Mouse (Mus musculus) ES-Bruce4 (cell line): ENCODE results near the gene Ect2l.

ENCODE experiments used
- CTCF ChIP-seq: IDR thresholded peaks from one replicate; pipeline ENCODE4 v1.8.1; 2011; ENCODE audit warnings: low read depth, low read length
- POLR2A ChIP-seq: IDR thresholded peaks from one replicate; pipeline ENCODE4 v1.8.1; 2011; ENCODE audit warnings: low read length; ENCODE audit not compliant: insufficient read depth

GRCm38 (mm10) chr10:18251345-18251744 is 40.7 kb upstream of the Ect2l start:
- TF ChIP-seq POLR2A (no peak), CTCF (no peak)
